Comparison of ENCODE assay signal across 8 mouse cellular contexts in the genomic region with DNA sequence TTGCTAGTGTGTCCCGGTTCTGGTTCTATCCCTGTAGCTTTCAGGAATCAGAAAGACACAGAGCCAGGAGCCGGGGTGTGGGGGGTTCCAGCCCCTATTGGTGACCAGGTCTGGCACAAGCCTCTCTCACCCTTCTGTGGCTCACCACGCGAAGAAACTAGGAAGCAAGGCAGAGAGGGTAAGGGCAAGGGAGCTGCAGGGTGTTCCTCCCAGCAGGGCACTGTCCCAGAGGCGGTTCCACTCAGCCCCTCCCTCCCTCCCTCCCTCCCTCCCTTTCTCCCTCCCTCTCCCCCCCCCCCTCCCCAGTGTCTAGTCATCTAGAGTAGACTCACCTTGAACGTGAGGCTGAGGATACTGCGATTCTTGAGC. TPM values are rescaled to one million over a fixed set of nuclear protein-coding genes. Genes with fewer than 3 reads are reported as not detected.
A peak's percentile ranks its signal among the peaks of the same experiment; 100 is the strongest.
DNase-seq lines count a peak whose midpoint lies in the region; ATAC-seq and TF ChIP-seq lines count a peak whose summit lies in the region.

No protein-coding gene starts in this region.

- H3K4me1 ChIP-seq in spleen, adult 2 months (ENCODE audit: control insufficient read depth, insufficient read depth, insufficient read length): peaks cover 8% of the 10 kb centered on the region
- H3K4me1 ChIP-seq in forebrain, postnatal 0 days (ENCODE audit: insufficient read depth): no peaks in the 10 kb centered on the region
- H3K4me1 ChIP-seq in limb, embryonic 13.5 days: peaks cover 4% of the 10 kb centered on the region; the same call in 1 of the 2 replicates
- 0 out of 2 replicates have a peak, but pooled peaks cover 2% of the 10 kb centered on the region for H3K4me1 ChIP-seq in neural tube, embryonic 11.5 days (ENCODE audit: control insufficient read depth, insufficient read depth, low read length)

- no peak for ATAC-seq in forebrain, postnatal 0 days
- no peak for ATAC-seq in limb, embryonic 13.5 days (ENCODE audit: low FRiP score, low read depth)
- ATAC-seq in neural tube, embryonic 11.5 days (ENCODE audit: insufficient read depth, low FRiP score, low TSS enrichment): no peak

- 8% methylated on average over 7 of the region's 7 CpGs for WGBS in spleen, adult 2 months
- 2% methylated on average over 6 of the region's 7 CpGs for WGBS in forebrain, postnatal 0 days
- 7% methylated on average over 4 of the region's 7 CpGs for whole genome bisulfite sequencing in limb, embryonic 13.5 days
- 6% methylated on average over 6 of the region's 7 CpGs for WGBS in neural tube, embryonic 11.5 days

- DNase-seq in spleen, adult 2 months (ENCODE audit: low read depth in 1 of 2, low spot score in 2 of 2): no peak
- no peak for DNase-seq in spleen, postnatal 4 days (ENCODE audit: low spot score in 2 of 2)
- no peak for DNase-seq in forebrain, postnatal 0 days
- DNase-seq in neural tube, embryonic 11.5 days (ENCODE audit: low spot score): peak; percentile 31
- DNase-seq in right cerebral cortex, adult 2 months (ENCODE audit: low spot score in 2 of 2): no peak
- no peak for DNase-seq in adipocyte (ENCODE audit: low spot score)
- DNase-seq in frontal cortex, adult 2 months (ENCODE audit: extremely low spot score in 1 of 2, low spot score in 1 of 2): no peak

- no peak for TF ChIP-seq CTCF in spleen, adult 2 months (IDR thresholded peaks at IDR 0.05; ENCODE audit: extremely low read depth, insufficient read depth, insufficient read length, insufficient replicate concordance)
- no peak for TF ChIP-seq CTCF in forebrain, postnatal 0 days (IDR thresholded peaks at IDR 0.05; ENCODE audit: low read depth)

- H3K36me3 ChIP-seq in spleen, adult 2 months (ENCODE audit: control insufficient read depth, insufficient read depth, low read length): peaks cover 25% of the 10 kb centered on the region
- no peaks in the 10 kb centered on the region for H3K36me3 ChIP-seq in forebrain, postnatal 0 days (ENCODE audit: insufficient read depth)
- no peaks in the 10 kb centered on the region for H3K36me3 ChIP-seq in limb, embryonic 13.5 days
- no peaks in the 10 kb centered on the region for H3K36me3 ChIP-seq in neural tube, embryonic 11.5 days (ENCODE audit: control insufficient read depth, insufficient read depth, low read length)

- H3K27ac ChIP-seq in spleen, adult 2 months (ENCODE audit: insufficient read depth, low read length): peak overlapping the region; percentile 53; the same call in 1 of the 2 replicates
- no peak overlapping the region for H3K27ac ChIP-seq in forebrain, postnatal 0 days (ENCODE audit: low read depth, low read length)
- no peak overlapping the region for H3K27ac ChIP-seq in limb, embryonic 13.5 days
- no peak overlapping the region for H3K27ac ChIP-seq in neural tube, embryonic 11.5 days (ENCODE audit: low read depth, low read length)

- peak overlapping the region; percentile 38 for H3K4me2 ChIP-seq in forebrain, postnatal 0 days (ENCODE audit: low read depth)
- H3K4me2 ChIP-seq in limb, embryonic 13.5 days (replicated peaks): peak overlapping the region; percentile 60
- peak overlapping the region; percentile 49 for H3K4me2 ChIP-seq in neural tube, embryonic 11.5 days (ENCODE audit: low read depth)

- peak overlapping the region; percentile 33; the same call in 1 of the 2 replicates for H3K4me3 ChIP-seq in spleen, adult 2 months (ENCODE audit: extremely low read depth, insufficient read depth, insufficient read length)
- H3K4me3 ChIP-seq in forebrain, postnatal 0 days (ENCODE audit: low read depth, low read length): no peak overlapping the region; the same call in 1 of the 2 replicates
- peak overlapping the region; percentile 22 for H3K4me3 ChIP-seq in limb, embryonic 13.5 days
- peak overlapping the region; percentile 24 for H3K4me3 ChIP-seq in neural tube, embryonic 11.5 days (ENCODE audit: low read depth, low read length)

- TF ChIP-seq POLR2A in spleen, adult 2 months (IDR thresholded peaks at IDR 0.05; ENCODE audit: low read depth, low read length): no peak

- no peaks in the 10 kb centered on the region for H3K9me3 ChIP-seq in forebrain, postnatal 0 days (ENCODE audit: low read length)
- H3K9me3 ChIP-seq in limb, embryonic 13.5 days: no peaks in the 10 kb centered on the region
- no peaks in the 10 kb centered on the region for H3K9me3 ChIP-seq in neural tube, embryonic 11.5 days (ENCODE audit: control insufficient read depth, low read length)

- no peaks in the 10 kb centered on the region for H3K27me3 ChIP-seq in spleen, adult 2 months (ENCODE audit: control insufficient read depth, insufficient read depth, low read length)
- no peaks in the 10 kb centered on the region for H3K27me3 ChIP-seq in forebrain, postnatal 0 days (ENCODE audit: insufficient read depth, low read length)
- peaks cover 10% of the 10 kb centered on the region for H3K27me3 ChIP-seq in limb, embryonic 13.5 days
- no peaks in the 10 kb centered on the region for H3K27me3 ChIP-seq in neural tube, embryonic 11.5 days (ENCODE audit: control insufficient read depth, insufficient read depth, low read length)

- no peak overlapping the region for H3K9ac ChIP-seq in forebrain, postnatal 0 days
- H3K9ac ChIP-seq in limb, embryonic 13.5 days: no peak overlapping the region
- peak overlapping the region; percentile 44; the same call in 1 of the 2 replicates for H3K9ac ChIP-seq in neural tube, embryonic 11.5 days (ENCODE audit: low read length)

RNA-seq across cellular contexts. Expression of a gene that starts 8.4 kb away (rescaled TPM):
- polyA plus RNA-seq in spleen, adult 2 months (2012; rRNA removed): 26.9 and 45.0 TPM in 2 replicates
- 1.4 and 1.8 TPM in 2 replicates for total RNA-seq in forebrain, postnatal 0 days (2014; rRNA removed)
- 0.73 and 0.82 TPM in 2 replicates for polyA plus RNA-seq in forebrain, postnatal 0 days (2015; fragmentation: Nextera tagmentation; extraction: Ambion mirVana)
- 1.1 and 1.2 TPM in 2 replicates for polyA plus RNA-seq in limb, embryonic 13.5 days (2015; fragmentation: Nextera tagmentation; extraction: Ambion mirVana)
- polyA plus RNA-seq in neural tube, embryonic 11.5 days (2014; fragmentation: Nextera tagmentation; extraction: Ambion mirVana): 0.78 and 0.92 TPM in 2 replicates
- 1.00 and 1.1 TPM in 2 replicates for polyA plus RNA-seq in frontal cortex, adult 2 months (2012; rRNA removed)

RNA-seq across cellular contexts. Expression of a gene that starts 38.5 kb away (rescaled TPM):
- polyA plus RNA-seq in spleen, adult 2 months (2012; rRNA removed): 19.7 and 22.6 TPM in 2 replicates
- total RNA-seq in forebrain, postnatal 0 days (2014; rRNA removed): 87.1 and 89.3 TPM in 2 replicates
- 69.8 and 70.2 TPM in 2 replicates for polyA plus RNA-seq in forebrain, postnatal 0 days (2015; fragmentation: Nextera tagmentation; extraction: Ambion mirVana)
- 102 and 105 TPM in 2 replicates for polyA plus RNA-seq in limb, embryonic 13.5 days (2015; fragmentation: Nextera tagmentation; extraction: Ambion mirVana)
- polyA plus RNA-seq in neural tube, embryonic 11.5 days (2014; fragmentation: Nextera tagmentation; extraction: Ambion mirVana): 82.0 and 89.1 TPM in 2 replicates
- 19.1 and 20.6 TPM in 2 replicates for polyA plus RNA-seq in frontal cortex, adult 2 months (2012; rRNA removed)

Comparison
In these comparisons a context has a peak if more than half of its experiments do, and no peak if none do; other contexts are left out.
1. RNA of a gene that starts 8.4 kb away (polyA plus RNA-seq): 26.9 to 45.0 TPM in spleen, adult 2 months; 1.1 to 1.2 TPM in limb, embryonic 13.5 days, 1.00 to 1.1 TPM in frontal cortex, adult 2 months, 0.78 to 0.92 TPM in neural tube, embryonic 11.5 days and 0.73 to 0.82 TPM in forebrain, postnatal 0 days; every median in the first group is over 10 times any median in the second.
2. Peak in every context shown above with its lines, with median percentiles within 50 percentile points of each other: H3K4me2 ChIP-seq.